Mouse (Mus musculus): ENCODE results near the gene Hapln4. TPM values are rescaled to one million over a fixed set of nuclear protein-coding genes. Genes with fewer than 3 reads are reported as not detected.

The Hapln4 gene
- polyA plus RNA-seq, 1 experiment from 2014 or later = 0.05 TPM

DNA sequence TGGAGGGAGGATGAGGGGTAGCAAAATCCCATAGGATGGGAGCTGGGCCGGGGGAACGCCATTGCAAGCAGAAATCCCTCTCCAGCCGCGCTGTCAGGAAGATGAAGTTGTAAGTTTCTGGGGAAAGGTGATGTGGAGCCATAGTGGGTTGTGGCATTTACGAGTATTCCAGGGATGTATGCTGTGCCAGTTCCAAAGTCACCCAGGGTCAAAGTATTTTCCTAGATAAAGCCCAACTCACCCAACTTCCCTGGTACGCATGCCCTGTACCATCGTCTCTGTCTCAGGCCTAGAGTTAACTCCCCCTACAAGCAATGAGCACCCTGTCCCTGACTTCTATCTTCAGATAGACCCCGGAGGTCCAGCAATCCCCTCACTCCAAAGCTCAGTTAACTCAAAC is 10.1 kb upstream of the Hapln4 start:
- H3K4me2 ChIP-seq = peak overlapping the region; percentile 68
- no peaks in the 10 kb centered on the region for H3K9me3 ChIP-seq (replicated peaks)
- peak overlapping the region; percentile 38 for H3K4me3 ChIP-seq (replicated peaks)
- H3K4me1 ChIP-seq (replicated peaks) = peaks cover 20% of the 10 kb centered on the region
- no peak for ATAC-seq (ENCODE audit: low read depth)
- H3K27me3 ChIP-seq = no peaks in the 10 kb centered on the region; the same call in 1 of the 2 replicates
- DNase-seq = no peak
- peaks cover 34% of the 10 kb centered on the region for H3K36me3 ChIP-seq
- no peak overlapping the region for H3K27ac ChIP-seq
- peak overlapping the region; percentile 47 for H3K9ac ChIP-seq
- 49% methylated on average over 8 of the region's 8 CpGs for WGBS (ENCODE audit: insufficient replicate concordance)

- peaks cover 20% of the 10 kb centered on the region for H3K4me1 ChIP-seq (replicated peaks)
- 0 out of 2 replicates have a peak overlapping the region, but pooled peaks have one; percentile 68 for H3K4me2 ChIP-seq
- H3K27me3 ChIP-seq = no peaks in the 10 kb centered on the region; the same call in 1 of the 2 replicates
- no peak overlapping the region for H3K27ac ChIP-seq
- WGBS (ENCODE audit: insufficient replicate concordance) = 11% methylated on average over 1 of the region's 1 CpGs
- no peak overlapping the region for H3K4me3 ChIP-seq (replicated peaks)
- ATAC-seq (ENCODE audit: low read depth) (no peak), DNase-seq (no peak)
- peaks cover 32% of the 10 kb centered on the region for H3K36me3 ChIP-seq
- no peaks in the 10 kb centered on the region for H3K9me3 ChIP-seq (replicated peaks)
- no peak overlapping the region for H3K9ac ChIP-seq
Measured at GRCm38 (mm10) chr8:70073682-70074081, 9.6 kb upstream of the Hapln4 start.

DNA sequence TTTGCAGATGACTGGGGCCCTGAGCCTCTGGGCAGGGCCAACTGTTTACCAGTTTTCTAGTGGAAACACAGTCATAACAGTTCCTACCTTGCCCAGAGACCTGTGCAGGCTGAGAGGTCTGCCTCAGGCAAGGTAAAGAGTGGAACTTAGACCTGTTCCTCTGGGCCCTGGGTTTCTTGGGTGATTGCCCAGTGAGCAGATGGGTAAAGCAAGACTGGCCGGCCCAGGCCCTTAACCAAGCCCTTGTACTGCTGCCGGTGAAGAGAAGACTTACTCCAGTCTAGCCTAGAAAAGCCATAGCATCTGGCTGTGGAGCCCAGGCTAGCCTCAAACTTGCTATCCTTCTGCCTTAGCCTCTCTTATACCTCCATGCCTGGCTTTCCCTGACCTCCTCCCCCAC is 1.3 kb upstream of the Hapln4 start:
- no peak overlapping the region for H3K4me3 ChIP-seq (replicated peaks)
- DNase-seq (no peak), ATAC-seq (ENCODE audit: low read depth) (no peak)
- no peaks in the 10 kb centered on the region for H3K36me3 ChIP-seq
- H3K4me2 ChIP-seq = no peak overlapping the region
- WGBS (ENCODE audit: insufficient replicate concordance) = 73% methylated on average over 2 of the region's 2 CpGs
- H3K27ac ChIP-seq = no peak overlapping the region
- H3K4me1 ChIP-seq (replicated peaks) = peaks cover 20% of the 10 kb centered on the region
- peaks cover 61% of the 10 kb centered on the region for H3K27me3 ChIP-seq
- no peak overlapping the region for H3K9ac ChIP-seq
- H3K9me3 ChIP-seq (replicated peaks) = no peaks in the 10 kb centered on the region

GRCm38 (mm10) chr8:70084191-70085065 is 1.2 kb downstream of the Hapln4 start:
- Histone ChIP-seq H3K9ac (no peak overlapping the region), H3K36me3 (no peaks in the 10 kb centered on the region), H3K9me3 (replicated peaks) (no peaks in the 10 kb centered on the region), H3K4me1 (replicated peaks) (peaks cover 25% of the 10 kb centered on the region), H3K4me3 (replicated peaks) (peak overlapping the region; percentile 39), H3K27me3 (peaks cover 85% of the 10 kb centered on the region), H3K27ac (no peak overlapping the region), H3K4me2 (peak overlapping the region; percentile 62)
- WGBS (ENCODE audit: insufficient replicate concordance) = 3% methylated on average over 71 of the region's 71 CpGs
- ATAC-seq (ENCODE audit: low read depth) (no peak), DNase-seq (no peak)

GRCm38 (mm10) chr8:70086151-70086550 is 2.9 kb downstream of the Hapln4 start:
- peaks cover 25% of the 10 kb centered on the region for H3K4me1 ChIP-seq (replicated peaks)
- DNase-seq = no peak
- H3K9me3 ChIP-seq (replicated peaks) = no peaks in the 10 kb centered on the region
- no peak for ATAC-seq (ENCODE audit: low read depth)
- no peak overlapping the region for H3K4me2 ChIP-seq
- no peak overlapping the region for H3K9ac ChIP-seq
- no peak overlapping the region for H3K27ac ChIP-seq
- 38% methylated on average over 1 of the region's 1 CpGs for WGBS (ENCODE audit: insufficient replicate concordance)
- no peaks in the 10 kb centered on the region for H3K36me3 ChIP-seq
- peaks cover 100% of the 10 kb centered on the region for H3K27me3 ChIP-seq
- H3K4me3 ChIP-seq (replicated peaks) = no peak overlapping the region

DNA sequence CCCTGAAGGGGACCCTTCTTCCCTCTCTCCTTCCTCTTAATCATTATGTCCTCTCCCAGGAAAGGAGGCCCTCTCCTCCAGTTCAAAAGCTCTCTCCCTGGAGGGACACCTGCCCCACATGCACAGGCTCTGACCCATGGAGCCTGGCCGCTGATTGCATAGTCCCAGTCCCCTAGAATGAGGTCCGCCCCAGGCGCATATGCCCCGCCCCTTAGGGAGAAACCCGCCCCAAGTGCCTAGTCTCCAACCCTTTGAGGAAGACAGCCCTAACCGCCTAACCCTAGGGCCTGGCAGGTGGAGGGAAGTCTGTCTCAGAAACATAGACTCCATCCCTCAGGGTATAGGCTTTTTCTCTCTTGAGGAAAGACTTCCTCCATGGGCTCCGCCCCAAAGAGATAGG is 4.0 kb downstream of the Hapln4 start:
- H3K4me2 ChIP-seq = no peak overlapping the region
- H3K27ac ChIP-seq = no peak overlapping the region
- H3K4me1 ChIP-seq (replicated peaks) = peaks cover 25% of the 10 kb centered on the region
- 8% methylated on average over 7 of the region's 7 CpGs for WGBS (ENCODE audit: insufficient replicate concordance)
- no peaks in the 10 kb centered on the region for H3K9me3 ChIP-seq (replicated peaks)
- no peak overlapping the region for H3K9ac ChIP-seq
- H3K4me3 ChIP-seq (replicated peaks) = no peak overlapping the region
- no peaks in the 10 kb centered on the region for H3K36me3 ChIP-seq
- ATAC-seq (ENCODE audit: low read depth) = no peak
- no peak for DNase-seq
- H3K27me3 ChIP-seq = peaks cover 100% of the 10 kb centered on the region

DNA sequence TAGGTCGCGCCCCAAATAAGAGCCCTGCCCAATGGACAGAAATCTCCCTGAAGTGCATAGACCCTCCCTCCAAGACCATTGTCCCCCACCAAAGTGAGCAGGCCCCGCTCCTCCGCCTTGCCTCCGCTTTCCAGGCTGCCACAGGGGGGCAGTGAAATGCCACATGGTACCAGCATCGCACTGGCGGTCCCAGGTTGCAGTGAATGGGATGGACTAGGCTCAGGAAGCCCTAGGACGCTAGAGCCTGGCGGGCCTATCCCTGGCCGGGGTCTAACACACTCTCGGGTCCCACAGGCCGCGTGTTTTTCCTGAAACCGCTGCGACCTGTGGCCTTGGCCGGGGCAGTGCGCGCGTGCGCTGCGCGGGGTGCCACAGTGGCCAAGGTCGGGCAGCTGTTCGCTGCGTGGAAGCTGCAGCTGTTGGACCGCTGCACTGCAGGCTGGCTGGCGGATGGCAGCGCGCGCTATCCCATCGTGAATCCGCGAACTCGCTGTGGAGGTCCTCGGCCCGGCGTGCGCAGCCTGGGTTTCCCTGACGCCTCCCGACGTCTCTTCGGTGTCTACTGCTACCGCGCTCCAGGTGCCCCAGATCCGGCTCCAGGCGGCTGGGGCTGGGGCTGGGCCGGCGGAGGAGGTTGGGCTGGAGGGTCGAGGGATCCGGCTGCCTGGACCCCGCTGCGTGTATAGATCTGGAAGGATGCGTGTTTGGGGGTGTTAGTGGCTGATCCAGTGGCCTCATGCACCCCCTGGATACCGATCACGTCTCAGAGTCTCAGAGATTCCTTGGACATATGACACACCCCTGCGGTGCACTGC is 4.8 kb downstream of the Hapln4 start:
- Histone ChIP-seq H3K4me1 (replicated peaks) (peaks cover 25% of the 10 kb centered on the region), H3K4me2 (peak overlapping the region; percentile 41; the same call in 1 of the 2 replicates), H3K9ac (no peak overlapping the region), H3K27ac (no peak overlapping the region), H3K4me3 (replicated peaks) (peak overlapping the region; percentile 15), H3K9me3 (replicated peaks) (no peaks in the 10 kb centered on the region), H3K36me3 (no peaks in the 10 kb centered on the region), H3K27me3 (peaks cover 92% of the 10 kb centered on the region)
- DNase-seq (no peak), ATAC-seq (ENCODE audit: low read depth) (no peak)
- 5% methylated on average over 56 of the region's 56 CpGs for WGBS (ENCODE audit: insufficient replicate concordance)

DNA sequence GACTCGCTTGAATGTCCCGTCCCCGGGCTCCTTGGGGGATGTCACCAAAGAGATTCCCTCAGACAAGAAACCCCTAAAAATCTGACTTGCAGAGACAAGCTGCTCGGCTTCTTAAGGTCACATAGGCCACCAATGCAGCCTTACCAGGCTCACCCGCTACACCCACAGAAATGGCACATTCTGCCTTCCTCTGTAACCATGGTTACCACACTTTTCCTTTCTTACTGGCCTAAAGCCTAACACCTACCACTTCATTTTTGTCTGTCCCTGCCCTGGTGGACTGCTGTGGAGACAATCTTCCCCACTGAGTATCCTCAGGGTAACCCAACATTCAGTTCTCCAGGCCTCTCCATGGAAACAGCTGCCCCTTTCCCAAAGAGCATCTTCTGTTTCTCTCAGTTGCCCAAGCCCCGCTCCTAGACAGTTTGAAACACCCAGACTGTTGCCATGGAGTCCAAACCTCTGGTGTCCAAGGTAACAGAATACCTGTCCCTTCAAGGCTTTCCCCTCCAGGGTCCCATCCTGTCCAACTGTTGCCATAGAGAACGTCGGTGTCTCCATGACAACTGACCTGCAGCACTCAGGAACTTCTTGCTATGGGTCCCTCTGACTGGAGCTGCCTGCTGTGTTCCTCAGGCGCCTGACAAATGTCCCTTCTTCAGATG is 6.2 kb downstream of the Hapln4 start:
- H3K27ac ChIP-seq = no peak overlapping the region
- no peak overlapping the region for H3K4me3 ChIP-seq (replicated peaks)

DNA sequence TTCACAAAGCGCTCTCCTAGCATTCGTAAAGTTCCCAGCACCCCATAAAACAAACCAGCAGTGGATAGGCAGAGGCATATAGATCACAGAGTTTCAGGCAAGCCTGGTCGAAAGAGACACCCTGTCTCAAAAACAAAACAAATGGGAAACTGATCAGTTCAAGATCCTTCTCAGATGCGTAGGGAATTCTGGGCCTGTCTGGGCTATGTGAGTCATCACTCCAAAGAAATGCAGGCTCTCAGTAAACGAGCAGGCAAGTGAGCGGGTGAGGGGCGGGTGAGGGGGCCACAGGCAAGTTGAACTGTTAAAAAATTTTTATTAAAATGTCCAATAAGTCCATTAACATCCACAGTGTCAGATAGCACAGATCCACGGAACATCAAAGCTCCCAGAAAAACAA is 9.5 kb downstream of the Hapln4 start:
- H3K36me3 ChIP-seq = no peaks in the 10 kb centered on the region
- H3K4me3 ChIP-seq (replicated peaks) = no peak overlapping the region
- no peak for DNase-seq
- no peak for ATAC-seq (ENCODE audit: low read depth)
- no peaks in the 10 kb centered on the region for H3K9me3 ChIP-seq (replicated peaks)
- H3K27me3 ChIP-seq = peaks cover 62% of the 10 kb centered on the region
- 55% methylated on average over 8 of the region's 8 CpGs for WGBS (ENCODE audit: insufficient replicate concordance)
- H3K4me2 ChIP-seq = no peak overlapping the region
- no peak overlapping the region for H3K27ac ChIP-seq
- peaks cover 3% of the 10 kb centered on the region; the same call in 1 of the 2 replicates for H3K4me1 ChIP-seq (replicated peaks)
- H3K9ac ChIP-seq = no peak overlapping the region

More for the DNA sequence above, 6.2 kb downstream of the Hapln4 start:
- H3K36me3 ChIP-seq = no peaks in the 10 kb centered on the region
- H3K9ac ChIP-seq = no peak overlapping the region
- no peak for ATAC-seq (ENCODE audit: low read depth)
- WGBS (ENCODE audit: insufficient replicate concordance) = 51% methylated on average over 9 of the region's 9 CpGs
- H3K4me1 ChIP-seq (replicated peaks) = peaks cover 12% of the 10 kb centered on the region
- peaks cover 92% of the 10 kb centered on the region for H3K27me3 ChIP-seq
- no peak for DNase-seq
- no peaks in the 10 kb centered on the region for H3K9me3 ChIP-seq (replicated peaks)
- no peak overlapping the region for H3K4me2 ChIP-seq

DNA sequence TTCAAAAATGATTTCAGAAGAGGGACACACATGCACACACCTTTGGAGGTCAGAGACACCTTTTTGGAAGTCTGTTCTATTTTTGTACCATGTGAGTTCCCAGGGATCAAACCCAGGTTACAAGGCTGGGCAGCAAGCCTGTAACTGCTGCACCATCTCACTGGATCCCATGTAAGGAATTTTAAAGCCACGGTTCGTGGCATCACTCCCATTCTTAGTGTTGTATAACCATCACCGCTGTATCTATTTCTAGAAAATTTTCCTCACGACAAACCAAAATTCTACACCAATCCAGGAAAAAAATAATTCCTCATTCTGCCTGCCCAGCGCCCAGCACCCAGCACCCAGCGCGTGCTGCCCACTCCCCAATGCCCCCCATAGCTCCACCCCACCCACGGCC is 16.0 kb downstream of the Hapln4 start:
- ATAC-seq (ENCODE audit: low read depth) (no peak), DNase-seq (no peak)
- Histone ChIP-seq H3K27ac (no peak overlapping the region), H3K4me2 (no peak overlapping the region), H3K36me3 (no peaks in the 10 kb centered on the region), H3K27me3 (peaks cover 10% of the 10 kb centered on the region; the same call in 1 of the 2 replicates), H3K9ac (no peak overlapping the region), H3K9me3 (replicated peaks) (no peaks in the 10 kb centered on the region), H3K4me3 (replicated peaks) (no peak overlapping the region), H3K4me1 (replicated peaks) (no peaks in the 10 kb centered on the region)
- 56% methylated on average over 8 of the region's 8 CpGs for WGBS (ENCODE audit: insufficient replicate concordance)

- ATAC-seq (ENCODE audit: low read depth) (no peak), DNase-seq (no peak)
- Histone ChIP-seq H3K27ac (no peak overlapping the region), H3K9me3 (replicated peaks) (no peaks in the 10 kb centered on the region), H3K27me3 (peaks cover 10% of the 10 kb centered on the region; the same call in 1 of the 2 replicates), H3K4me2 (no peak overlapping the region), H3K36me3 (no peaks in the 10 kb centered on the region), H3K4me3 (replicated peaks) (no peak overlapping the region), H3K9ac (no peak overlapping the region), H3K4me1 (replicated peaks) (no peaks in the 10 kb centered on the region)
- WGBS (ENCODE audit: insufficient replicate concordance) = 69% methylated on average over 8 of the region's 8 CpGs
Measured at GRCm38 (mm10) chr8:70100241-70100640, 17.0 kb downstream of the Hapln4 start.
